Mouse (Mus musculus) limb, embryonic 14.5 days (tissue): ENCODE measurements around the gene Mrc2. TPM values are rescaled to one million over a fixed set of nuclear protein-coding genes. Genes with fewer than 3 reads are reported as not detected.

Experiments
- ATAC-seq: fragments of 200-750 bp; cut with Nextera tagmentation; 2 replicates; pipeline ENCODE4 v1.8.0; 2017; ENCODE audit warnings: low read depth, moderate number of reproducible peaks, moderate TSS enrichment; ENCODE audit not compliant: low FRiP score
- DNase-seq: peaks from one replicate; pipeline ENCODE4 v3.0.0-alpha.2; 2015; ENCODE audit warnings: low spot score
- H3K27ac ChIP-seq: fragments of 300-500 bp; sonication (generic); replicated peaks from 2 replicates; pipeline ENCODE4 v1.5.1; 2014; ENCODE audit warnings: low read depth, mild to moderate bottlenecking, low read length, moderate library complexity, mixed read lengths
- H3K27me3 ChIP-seq: fragments of 300-500 bp; sonication (generic); 2 replicates; pipeline ENCODE4 v1.6.1; 2014; ENCODE audit warnings: low read length, mixed read lengths; ENCODE audit not compliant: control insufficient read depth, insufficient read depth
- H3K36me3 ChIP-seq: fragments of 300-500 bp; sonication (generic); 2 replicates; pipeline ENCODE4 v1.6.1; 2014; ENCODE audit warnings: mild to moderate bottlenecking, low read length, moderate library complexity, mixed read lengths; ENCODE audit not compliant: control insufficient read depth, insufficient read depth
- H3K4me1 ChIP-seq: fragments of 300-500 bp; sonication (generic); 2 replicates; pipeline ENCODE4 v1.6.1; 2014; ENCODE audit warnings: antibody characterized with exemption, low read length, mixed read lengths; ENCODE audit not compliant: control insufficient read depth, insufficient read depth
- H3K4me2 ChIP-seq: fragments of 300-500 bp; sonication (generic); replicated peaks from 2 replicates; pipeline ENCODE4 v1.6.1; 2014; ENCODE audit warnings: low read depth, mild to moderate bottlenecking, low read length, moderate library complexity; ENCODE audit not compliant: severe bottlenecking
- H3K4me3 ChIP-seq: fragments of 300-500 bp; sonication (generic); replicated peaks from 2 replicates; pipeline ENCODE4 v1.5.1; 2014; ENCODE audit warnings: low read length
- H3K9ac ChIP-seq: fragments of 300-500 bp; sonication (generic); 2 replicates; pipeline ENCODE4 v1.6.1; 2014; ENCODE audit warnings: mild to moderate bottlenecking, low read depth, low read length, moderate library complexity; ENCODE audit not compliant: severe bottlenecking
- H3K9me3 ChIP-seq: fragments of 300-500 bp; sonication (generic); 2 replicates; pipeline ENCODE4 v1.6.1; 2016; ENCODE audit warnings: low read length; ENCODE audit not compliant: control insufficient read depth
- POLR2A ChIP-seq: fragments of 200-500 bp; IDR thresholded peaks from 2 replicates; pipeline ENCODE4 v1.8.0; 2012; ENCODE audit warnings: inconsistent platforms, mild to moderate bottlenecking, moderate library complexity, borderline replicate concordance; ENCODE audit not compliant: insufficient read depth, insufficient read length; ENCODE audit errors: extremely low read depth
- WGBS: fragments of 180-500 bp; shearing (Covaris S2); extraction: QIAGEN DNeasy Blood & Tissue Kit; methylation state at CpG from one replicate; pipeline ENCODE4 v1.1.7; 2014; 5-methylcytosine and 5-hydroxymethylcytosine counted together
- polyA plus RNA-seq, 2 experiments: library from polyadenylated mRNA; depleted of rRNA in 1 of 2; stranded (reverse) in 1 of 2; unstranded in 1 of 2; fragments of >200 nt; fragmentation: Nextera tagmentation in 1 of 2; extraction: Ambion mirVana in 1 of 2; gene quantifications; 2 replicates each; pipeline versions ENCODE4 v1.2.1 to v1.2.3; 2012 to 2014

Mrc2 gene
- polyA plus RNA-seq, 2 experiments: 26.4 to 98.5 TPM

- Histone ChIP-seq H3K4me3 (no peak overlapping the region), H3K27me3 (no peaks in the 10 kb centered on the region), H3K27ac (no peak overlapping the region), H3K36me3 (peaks cover 53% of the 10 kb centered on the region), H3K9ac (no peak overlapping the region), H3K4me1 (peaks cover 3% of the 10 kb centered on the region; the same call in 1 of the 2 replicates), H3K9me3 (no peaks in the 10 kb centered on the region), H3K4me2 (no peak overlapping the region)
- no peak for TF ChIP-seq POLR2A
- DNase-seq: no peak
- no peak for ATAC-seq
- 83% methylated on average over 3 of the region's 3 CpGs for WGBS
Observed at GRCm38 (mm10) chr11:105327101-105327500, 34.7 kb downstream of the Mrc2 start.

DNA sequence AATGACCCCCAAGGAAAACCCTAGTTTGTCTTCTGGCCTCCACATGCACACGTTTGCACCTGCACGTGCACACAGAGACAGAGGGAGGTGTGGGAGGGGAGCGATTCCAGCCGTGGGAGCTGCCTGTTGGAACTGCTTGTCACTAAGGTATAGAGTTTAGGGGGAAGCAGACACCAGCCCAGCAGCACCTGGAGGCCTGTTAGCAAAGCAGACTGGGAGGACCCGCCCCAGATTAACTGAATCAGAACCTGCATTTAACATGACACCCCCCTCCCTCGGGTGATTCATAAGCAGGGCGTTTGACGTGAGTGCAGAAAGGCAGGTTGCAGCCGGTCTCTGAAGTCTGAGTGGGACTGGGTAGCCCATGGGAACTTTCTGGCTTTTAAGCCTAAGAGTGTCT lies 37.5 kb downstream of the Mrc2 start:
- Histone ChIP-seq H3K4me2 (no peak overlapping the region), H3K36me3 (peaks cover 72% of the 10 kb centered on the region), H3K9me3 (no peaks in the 10 kb centered on the region), H3K4me1 (peaks cover 3% of the 10 kb centered on the region; the same call in 1 of the 2 replicates), H3K27me3 (no peaks in the 10 kb centered on the region), H3K27ac (no peak overlapping the region), H3K4me3 (no peak overlapping the region), H3K9ac (no peak overlapping the region)
- no peak for ATAC-seq
- no peak for DNase-seq
- TF ChIP-seq POLR2A: no peak
- WGBS: 52% methylated on average over 9 of the region's 9 CpGs

GRCm38 (mm10) chr11:105331129-105331528 lies 38.7 kb downstream of the Mrc2 start:
- Histone ChIP-seq H3K36me3 (peaks cover 73% of the 10 kb centered on the region), H3K27me3 (no peaks in the 10 kb centered on the region), H3K4me2 (no peak overlapping the region), H3K9me3 (no peaks in the 10 kb centered on the region), H3K4me1 (peaks cover 3% of the 10 kb centered on the region; the same call in 1 of the 2 replicates), H3K4me3 (no peak overlapping the region), H3K27ac (no peak overlapping the region), H3K9ac (no peak overlapping the region)
- TF ChIP-seq POLR2A: no peak
- ATAC-seq (no peak), DNase-seq (no peak)
- WGBS: 70% methylated on average over 3 of the region's 3 CpGs

DNA sequence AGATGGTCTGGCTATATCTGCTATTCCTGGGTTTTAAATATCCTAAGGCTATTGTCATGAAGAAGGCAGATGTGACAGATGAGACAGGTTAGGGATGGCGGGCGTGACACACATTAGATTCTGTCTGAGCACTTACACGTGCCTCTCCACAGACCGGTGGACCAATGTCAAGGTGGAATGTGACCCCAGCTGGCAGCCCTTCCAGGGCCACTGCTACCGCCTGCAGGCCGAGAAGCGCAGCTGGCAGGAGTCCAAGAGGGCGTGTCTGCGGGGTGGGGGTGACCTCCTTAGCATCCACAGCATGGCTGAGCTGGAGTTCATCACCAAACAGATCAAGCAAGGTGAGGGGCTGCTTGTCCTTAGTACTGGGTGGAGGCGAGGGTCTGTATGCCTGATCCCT lies 39.3 kb downstream of the Mrc2 start:
- no peak for ATAC-seq
- Histone ChIP-seq H3K4me1 (peaks cover 3% of the 10 kb centered on the region; the same call in 1 of the 2 replicates), H3K27me3 (no peaks in the 10 kb centered on the region), H3K4me3 (no peak overlapping the region), H3K9ac (no peak overlapping the region), H3K9me3 (no peaks in the 10 kb centered on the region), H3K4me2 (no peak overlapping the region), H3K36me3 (peaks cover 73% of the 10 kb centered on the region), H3K27ac (no peak overlapping the region)
- WGBS: 38% methylated on average over 10 of the region's 10 CpGs
- TF ChIP-seq POLR2A: no peak
- no peak for DNase-seq

DNA sequence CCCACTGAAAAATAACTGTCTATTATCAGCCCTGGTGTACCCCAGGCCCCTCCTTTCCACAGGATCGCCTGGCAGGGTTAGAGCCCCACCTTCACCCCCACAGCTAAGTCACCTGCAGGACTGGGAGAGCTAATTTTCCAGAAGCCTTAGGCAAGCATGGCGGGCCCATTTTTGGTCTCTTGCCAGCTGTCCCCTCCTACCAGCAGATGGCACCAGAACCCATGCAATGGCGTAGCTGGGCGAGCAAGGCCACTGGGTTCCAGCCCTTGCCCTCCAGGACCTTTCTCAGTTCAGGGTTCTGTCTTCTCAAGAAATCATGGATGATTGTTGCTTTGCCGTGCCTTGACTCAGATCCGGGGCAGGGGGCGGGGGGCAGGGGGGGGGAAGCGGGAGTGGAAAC lies 40.0 kb downstream of the Mrc2 start:
- Histone ChIP-seq H3K27me3 (no peaks in the 10 kb centered on the region), H3K4me2 (no peak overlapping the region), H3K4me1 (peaks cover 3% of the 10 kb centered on the region; the same call in 1 of the 2 replicates), H3K9ac (no peak overlapping the region), H3K36me3 (peaks cover 73% of the 10 kb centered on the region), H3K4me3 (no peak overlapping the region), H3K9me3 (no peaks in the 10 kb centered on the region), H3K27ac (no peak overlapping the region)
- whole genome bisulfite sequencing: 61% methylated on average over 8 of the region's 8 CpGs
- no peak for TF ChIP-seq POLR2A
- DNase-seq: no peak
- 0 out of 2 replicates have a peak, but pooled peaks have one; percentile 10 for ATAC-seq

DNA sequence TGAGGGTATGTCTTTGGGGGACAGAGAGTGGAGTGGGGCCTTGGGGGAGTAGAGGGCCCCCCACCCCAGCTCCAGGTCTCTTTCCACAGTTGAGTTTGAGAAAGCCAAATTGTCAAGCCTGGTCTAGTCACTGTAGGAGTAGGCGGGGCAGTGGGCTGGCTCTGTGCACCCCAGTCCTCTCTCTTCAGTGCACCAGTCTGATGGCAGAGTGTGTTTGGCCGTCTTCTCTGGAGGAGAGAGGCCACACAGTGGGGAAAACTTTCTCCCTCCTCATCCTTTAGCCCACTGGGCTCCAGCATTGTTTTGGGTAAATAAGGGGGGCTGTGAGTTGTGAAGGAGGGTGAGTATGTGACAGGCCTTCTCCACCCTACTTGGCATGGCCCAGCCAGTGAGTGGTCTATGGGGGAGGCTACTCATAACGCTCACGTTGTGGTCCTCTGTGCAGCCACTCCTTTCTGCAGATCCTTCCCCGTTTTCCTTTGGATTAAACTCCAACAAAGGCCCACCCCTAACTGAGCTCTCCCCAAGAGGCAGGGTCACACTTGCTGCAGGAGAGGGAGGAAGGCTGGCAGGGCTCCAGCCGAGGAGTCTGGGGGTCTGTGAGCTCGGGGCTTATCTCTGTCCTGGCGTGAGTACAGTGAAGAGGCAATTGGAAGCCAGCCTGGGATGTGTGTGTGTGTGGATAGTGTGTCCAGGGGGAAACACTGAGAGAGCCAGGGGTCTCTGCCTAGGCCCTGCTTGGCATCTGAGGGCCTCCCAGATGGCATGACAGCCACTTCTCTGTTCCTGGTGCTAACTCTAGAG lies 41.6 kb downstream of the Mrc2 start:
- no peak overlapping the region for H3K4me2 ChIP-seq
- H3K9ac ChIP-seq: no peak overlapping the region
- no peak for TF ChIP-seq POLR2A
- peaks cover 73% of the 10 kb centered on the region for H3K36me3 ChIP-seq
- peaks cover 3% of the 10 kb centered on the region; the same call in 1 of the 2 replicates for H3K4me1 ChIP-seq
- 73% methylated on average over 8 of the region's 8 CpGs for WGBS
- no peak for ATAC-seq
- no peaks in the 10 kb centered on the region for H3K9me3 ChIP-seq
- DNase-seq: no peak
- no peaks in the 10 kb centered on the region for H3K27me3 ChIP-seq
- no peak overlapping the region for H3K4me3 ChIP-seq
- H3K27ac ChIP-seq: no peak overlapping the region
